Mouse (Mus musculus) bone marrow macrophage, adult 2 months (primary cell): ENCODE measurements around the gene Fndc7. TPM values are rescaled to one million over a fixed set of nuclear protein-coding genes. Genes with fewer than 3 reads are reported as not detected.

Source experiments
- H3K27ac ChIP-seq: 2 replicates; pipeline ENCODE4 v1.5.1; 2012; ENCODE audit warnings: low read depth, low read length; ENCODE audit not compliant: insufficient read depth
- H3K4me1 ChIP-seq: 2 replicates; pipeline ENCODE4 v1.6.1; 2012; ENCODE audit warnings: low read length; ENCODE audit not compliant: control insufficient read depth, insufficient read depth
- H3K4me3 ChIP-seq: 2 replicates; pipeline ENCODE4 v1.5.1; 2012; ENCODE audit warnings: mild to moderate bottlenecking, low read length, moderate library complexity; ENCODE audit not compliant: insufficient read depth
- CTCF ChIP-seq: IDR thresholded peaks from 2 replicates; pipeline ENCODE4 v1.5.1; 2012; ENCODE audit warnings: low read depth, mild to moderate bottlenecking, low read length, moderate library complexity
- POLR2A ChIP-seq: IDR thresholded peaks from 2 replicates; pipeline ENCODE4 v1.6.1; 2012; ENCODE audit warnings: mild to moderate bottlenecking, low read depth, low read length, borderline replicate concordance
- polyA plus RNA-seq: library from polyadenylated mRNA; stranded (reverse); fragments of >200 nt; gene quantifications from 2 replicates; pipeline ENCODE4 v1.2.4, GENCODE M21; 2012; ENCODE audit not compliant: missing spikeins, insufficient read depth, insufficient read length

The Fndc7 gene
- polyA plus RNA-seq, 1 experiment: 0.51 TPM

GRCm38 (mm10) chr3:108815631-108816030 is 74.2 kb downstream of the Fndc7 start:
- H3K4me1 ChIP-seq: no peaks in the 10 kb centered on the region
- H3K4me3 ChIP-seq: no peak overlapping the region
- no peak overlapping the region for H3K27ac ChIP-seq
- TF ChIP-seq CTCF: no peak
- no peak for TF ChIP-seq POLR2A

- H3K4me3 ChIP-seq: no peak overlapping the region
- H3K4me1 ChIP-seq: no peaks in the 10 kb centered on the region
- no peak overlapping the region for H3K27ac ChIP-seq
- TF ChIP-seq POLR2A: no peak
- no peak for TF ChIP-seq CTCF
Measured at GRCm38 (mm10) chr3:108810747-108811263, 79.0 kb downstream of the Fndc7 start.

- TF ChIP-seq POLR2A (no peak), CTCF (no peak)
- no peak overlapping the region for H3K4me3 ChIP-seq
- no peaks in the 10 kb centered on the region for H3K4me1 ChIP-seq
- no peak overlapping the region for H3K27ac ChIP-seq
Measured at GRCm38 (mm10) chr3:108805622-108806021, 84.2 kb downstream of the Fndc7 start.

Other genes starting within 250 kb of the Fndc7 start
- gene Clcc1, start 236.1 kb downstream of the Fndc7 start, polyA plus RNA-seq: 43.2 and 45.7 TPM in 2 replicates
- 12.8 and 14.4 TPM in 2 replicates for gene Gpsm2, start 167.7 kb downstream of the Fndc7 start, polyA plus RNA-seq
- gene Aknad1, start 150.3 kb downstream of the Fndc7 start, polyA plus RNA-seq: not detected in 2 replicates
- 128 and 141 TPM in 2 replicates for gene Stxbp3, start 49.5 kb downstream of the Fndc7 start, polyA plus RNA-seq
- 198 and 227 TPM in 2 replicates for gene Prpf38b, start 21.7 kb upstream of the Fndc7 start, polyA plus RNA-seq
- gene Henmt1, start 49.9 kb upstream of the Fndc7 start, polyA plus RNA-seq: not detected in 2 replicates
- gene Gm9857, start 50.4 kb upstream of the Fndc7 start, polyA plus RNA-seq: not detected in 2 replicates
- 37.9 and 41.2 TPM in 2 replicates for gene Fam102b, start 137.6 kb upstream of the Fndc7 start, polyA plus RNA-seq
- not detected in 2 replicates for gene Slc25a54, start 190.5 kb upstream of the Fndc7 start, polyA plus RNA-seq
- 46.2 and 48.2 TPM in 2 replicates for gene Slc25a24, start 233.1 kb upstream of the Fndc7 start, polyA plus RNA-seq